In genomic region chr2:32908272-32908671, GRCm38 (mm10) we compare ENCODE assay signal across 8 mouse cellular contexts. TPM values are rescaled to one million over a fixed set of nuclear protein-coding genes. Genes with fewer than 3 reads are reported as not detected.
DNase-seq lines count a peak whose midpoint lies in the region; ATAC-seq and TF ChIP-seq lines count a peak whose summit lies in the region.

No protein-coding gene starts in this region.

- 5% methylated on average over 6 of the region's 6 CpGs for WGBS in heart, embryonic 16.5 days
- 0% methylated on average over 6 of the region's 6 CpGs for WGBS in midbrain, embryonic 12.5 days

- peak overlapping the region; percentile 64 for H3K9ac ChIP-seq in heart, embryonic 16.5 days (ENCODE audit: low read length)
- H3K9ac ChIP-seq in midbrain, embryonic 12.5 days (replicated peaks) = peak overlapping the region; percentile 20; the same call in 1 of the 2 replicates

- 0 out of 2 replicates have a peak overlapping the region, but pooled peaks have one; percentile 9 for H3K4me3 ChIP-seq in gastrocnemius, adult 2 months
- H3K4me3 ChIP-seq in heart, embryonic 16.5 days (ENCODE audit: low read length) = no peak overlapping the region
- H3K4me3 ChIP-seq in midbrain, embryonic 12.5 days = no peak overlapping the region

- peaks cover 42% of the 10 kb centered on the region for H3K4me1 ChIP-seq in heart, embryonic 16.5 days (ENCODE audit: control insufficient read depth, insufficient read depth, low read length)
- H3K4me1 ChIP-seq in midbrain, embryonic 12.5 days = peaks cover 32% of the 10 kb centered on the region

- peak; percentile 62 for DNase-seq in gastrocnemius, adult 2 months
- no peak for DNase-seq in gastrocnemius, postnatal 10 days
- peak; percentile 61 for DNase-seq in embryo, embryonic 9.5 days (ENCODE audit: extremely low spot score)
- peak; percentile 67 to 82 for DNase-seq in kidney, postnatal 25 days
- no peak for DNase-seq in gastrocnemius, postnatal 25 days

- no peak for TF ChIP-seq CTCF in gastrocnemius, adult 2 months (IDR thresholded peaks at IDR 0.05)

- ATAC-seq in heart, embryonic 16.5 days (replicated peaks; ENCODE audit: extremely low read depth, insufficient read depth, low FRiP score) = peak; percentile 78
- ATAC-seq in midbrain, embryonic 12.5 days (ENCODE audit: low FRiP score, low read depth) = peak; percentile 61
- ATAC-seq in monocyte, adult 5-6 weeks (replicated peaks; ENCODE audit: insufficient number of reproducible peaks, low FRiP score, low TSS enrichment, poor library complexity, severe bottlenecking) = no peak

- no peaks in the 10 kb centered on the region for H3K9me3 ChIP-seq in heart, embryonic 16.5 days (replicated peaks; ENCODE audit: control insufficient read depth, low read length)
- H3K9me3 ChIP-seq in midbrain, embryonic 12.5 days = no peaks in the 10 kb centered on the region

- H3K27ac ChIP-seq in gastrocnemius, adult 2 months = peak overlapping the region; percentile 74
- peak overlapping the region; percentile 95 for H3K27ac ChIP-seq in heart, embryonic 16.5 days (ENCODE audit: low read length)
- H3K27ac ChIP-seq in midbrain, embryonic 12.5 days (replicated peaks) = peak overlapping the region; percentile 73

- no peaks in the 10 kb centered on the region for H3K27me3 ChIP-seq in heart, embryonic 16.5 days (ENCODE audit: control insufficient read depth, insufficient read depth, low read length)
- H3K27me3 ChIP-seq in midbrain, embryonic 12.5 days = peaks cover 3% of the 10 kb centered on the region; the same call in 1 of the 2 replicates

- intact Hi-C loops in gastrocnemius, adult 2 months (cut with DNase I) = no loop called here

- H3K36me3 ChIP-seq in heart, embryonic 16.5 days (ENCODE audit: control insufficient read depth, insufficient read depth) = peaks cover 9% of the 10 kb centered on the region; the same call in 1 of the 2 replicates
- H3K36me3 ChIP-seq in midbrain, embryonic 12.5 days = peaks cover 19% of the 10 kb centered on the region; the same call in 1 of the 2 replicates

- H3K4me2 ChIP-seq in heart, embryonic 16.5 days (ENCODE audit: low read depth, low read length) = peak overlapping the region; percentile 46
- peak overlapping the region; percentile 22 for H3K4me2 ChIP-seq in midbrain, embryonic 12.5 days (replicated peaks)

RNA-seq across cellular contexts. Expression of gene Fam129b, which starts 32.4 kb away (rescaled TPM):
- total RNA-seq in gastrocnemius, adult 2 months (2021) = 1 to 10 TPM; 4.8 to 7.2 TPM
- 10 to 100 TPM; 16.5 to 22.5 TPM for total RNA-seq in gastrocnemius, postnatal 10 days (2021)
- polyA plus RNA-seq in heart, embryonic 16.5 days (2015; fragmentation: Nextera tagmentation; extraction: Ambion mirVana) = 44.9 and 57.3 TPM in 2 replicates
- 27.0 and 29.1 TPM in 2 replicates for polyA plus RNA-seq in midbrain, embryonic 12.5 days (2016; fragmentation: Nextera tagmentation; extraction: Ambion mirVana)
- 12.9 to 14.8 TPM (median 14.4 TPM) in 3 replicates for total RNA-seq in monocyte, adult 5-6 weeks (2017)
- 10 to 100 TPM in 1 of 2 experiments, 1 to 10 TPM in 1; 8.1 to 12.4 TPM for total RNA-seq in gastrocnemius, postnatal 25 days (2021)

RNA-seq across cellular contexts. Expression of gene Rpl12, which starts 53.1 kb away (rescaled TPM):
- total RNA-seq in gastrocnemius, adult 2 months (2021) = 10 to 100 TPM; 80.6 to 90.3 TPM
- 100 to 1,000 TPM; 156 to 177 TPM for total RNA-seq in gastrocnemius, postnatal 10 days (2021)
- 90.1 and 92.2 TPM in 2 replicates for polyA plus RNA-seq in heart, embryonic 16.5 days (2015; fragmentation: Nextera tagmentation; extraction: Ambion mirVana)
- 108 and 111 TPM in 2 replicates for polyA plus RNA-seq in midbrain, embryonic 12.5 days (2016; fragmentation: Nextera tagmentation; extraction: Ambion mirVana)
- 941 to 1,144 TPM (median 1,080 TPM) in 3 replicates for total RNA-seq in monocyte, adult 5-6 weeks (2017)
- total RNA-seq in gastrocnemius, postnatal 25 days (2021) = 10 to 100 TPM; 52.0 to 67.4 TPM

RNA-seq across cellular contexts. Expression of gene Lrsam1, which starts 53.1 kb away (rescaled TPM):
- 10 to 100 TPM in 1 of 2 experiments, 1 to 10 TPM in 1; 9.9 to 14.1 TPM for total RNA-seq in gastrocnemius, adult 2 months (2021)
- 10 to 100 TPM in 1 of 2 experiments, 1 to 10 TPM in 1; 9.9 to 12.9 TPM for total RNA-seq in gastrocnemius, postnatal 10 days (2021)
- polyA plus RNA-seq in heart, embryonic 16.5 days (2015; fragmentation: Nextera tagmentation; extraction: Ambion mirVana) = 8.2 and 8.8 TPM in 2 replicates
- 16.2 and 21.1 TPM in 2 replicates for polyA plus RNA-seq in midbrain, embryonic 12.5 days (2016; fragmentation: Nextera tagmentation; extraction: Ambion mirVana)
- total RNA-seq in monocyte, adult 5-6 weeks (2017) = 5.4 to 13.6 TPM (median 6.6 TPM) in 3 replicates
- 10 to 100 TPM; 10.4 to 13.5 TPM for total RNA-seq in gastrocnemius, postnatal 25 days (2021)

Comparison
In these comparisons a context has a peak if more than half of its experiments do, and no peak if none do; other contexts are left out.
1. DNase-seq: peak in gastrocnemius, adult 2 months (single experiment), embryo, embryonic 9.5 days (single experiment) and kidney, postnatal 25 days (2 of 2); none in gastrocnemius, postnatal 10 days (single experiment) and gastrocnemius, postnatal 25 days (single experiment).
2. Peak in every context shown above with its lines, with median percentiles within 50 percentile points of each other: H3K27ac ChIP-seq.